Mouse (Mus musculus): ENCODE results near the gene Chid1. TPM values are rescaled to one million over a fixed set of nuclear protein-coding genes. Genes with fewer than 3 reads are reported as not detected.
A peak's percentile ranks its signal among the peaks of the same experiment; 100 is the strongest.

The Chid1 gene
- 12.6 and 14.7 TPM in 2 replicates for polyA plus RNA-seq (2015; fragmentation: Nextera tagmentation; extraction: Ambion mirVana)

GRCm38 (mm10) chr7:141539556-141540311, at the start of gene Chid1:
Gene Chid1, minus strand, starts transcription at chr7:141539857.
- peaks cover 28% of the 10 kb centered on the region for H3K4me1 ChIP-seq (ENCODE audit: insufficient read depth)
- no peaks in the 10 kb centered on the region for H3K27me3 ChIP-seq (ENCODE audit: insufficient read depth, low read length)
- no peaks in the 10 kb centered on the region for H3K36me3 ChIP-seq (replicated peaks; ENCODE audit: insufficient read depth, low read length)
- peak within 1 kb of the TSS; percentile 81 for H3K9ac ChIP-seq (replicated peaks)
- ATAC-seq (peak; percentile 93), DNase-seq (peak; percentile 100)
- H3K4me2 ChIP-seq (ENCODE audit: low read depth, low read length), result peak within 1 kb of the TSS; percentile 93
- under 1% methylated on average over 46 of the region's 46 CpGs for WGBS (ENCODE audit: insufficient replicate concordance)
- H3K9me3 ChIP-seq (ENCODE audit: low read length), result no peaks in the 10 kb centered on the region
- no peak for TF ChIP-seq EP300 (IDR thresholded peaks at IDR 0.05; ENCODE audit: low read depth)
- 0 out of 2 replicates have a peak, but pooled peaks have one; percentile 1 for TF ChIP-seq CTCF (IDR thresholded peaks at IDR 0.05; ENCODE audit: low read depth)
- peak within 1 kb of the TSS; percentile 74 for H3K4me3 ChIP-seq (ENCODE audit: low read depth, low read length)
- H3K27ac ChIP-seq (ENCODE audit: low read depth), result peak within 1 kb of the TSS; percentile 84

- H3K4me1 ChIP-seq (ENCODE audit: insufficient read depth), result peaks cover 22% of the 10 kb centered on the region
- 72% methylated on average over 6 of the region's 6 CpGs for WGBS (ENCODE audit: insufficient replicate concordance)
- no peak overlapping the region for H3K4me3 ChIP-seq (ENCODE audit: low read depth, low read length)
- H3K9me3 ChIP-seq (ENCODE audit: low read length), result no peaks in the 10 kb centered on the region
- H3K36me3 ChIP-seq (replicated peaks; ENCODE audit: insufficient read depth, low read length), result peaks cover 33% of the 10 kb centered on the region
- DNase-seq (no peak), ATAC-seq (no peak)
- TF ChIP-seq CTCF (IDR thresholded peaks at IDR 0.05; ENCODE audit: low read depth), result no peak
- TF ChIP-seq EP300 (IDR thresholded peaks at IDR 0.05; ENCODE audit: low read depth), result no peak
- no peak overlapping the region for H3K27ac ChIP-seq (ENCODE audit: low read depth)
- no peaks in the 10 kb centered on the region for H3K27me3 ChIP-seq (ENCODE audit: insufficient read depth, low read length)
- no peak overlapping the region for H3K4me2 ChIP-seq (ENCODE audit: low read depth, low read length)
- no peak overlapping the region for H3K9ac ChIP-seq (replicated peaks)
Observed at GRCm38 (mm10) chr7:141588890-141589289, 49.2 kb upstream of the Chid1 start.

GRCm38 (mm10) chr7:141585881-141586280, 46.2 kb upstream of the Chid1 start:
- H3K36me3 ChIP-seq (replicated peaks; ENCODE audit: insufficient read depth, low read length), result peaks cover 26% of the 10 kb centered on the region
- peak overlapping the region; percentile 59 for H3K4me2 ChIP-seq (ENCODE audit: low read depth, low read length)
- DNase-seq, result no peak
- H3K27me3 ChIP-seq (ENCODE audit: insufficient read depth, low read length), result no peaks in the 10 kb centered on the region
- peaks cover 31% of the 10 kb centered on the region for H3K4me1 ChIP-seq (ENCODE audit: insufficient read depth)
- peak; percentile 27 for ATAC-seq
- TF ChIP-seq EP300 (IDR thresholded peaks at IDR 0.05; ENCODE audit: low read depth) (no peak), CTCF (IDR thresholded peaks at IDR 0.05; ENCODE audit: low read depth) (no peak)
- peak overlapping the region; percentile 53 for H3K9ac ChIP-seq (replicated peaks)
- H3K9me3 ChIP-seq (ENCODE audit: low read length), result no peaks in the 10 kb centered on the region
- H3K27ac ChIP-seq (ENCODE audit: low read depth), result peak overlapping the region; percentile 91
- 68% methylated on average over 1 of the region's 1 CpGs for whole genome bisulfite sequencing (ENCODE audit: insufficient replicate concordance)
- H3K4me3 ChIP-seq (ENCODE audit: low read depth, low read length), result no peak overlapping the region; the same call in 1 of the 2 replicates

- peak; percentile 64 for DNase-seq
- H3K4me3 ChIP-seq (ENCODE audit: low read depth, low read length), result no peak overlapping the region
- peak overlapping the region; percentile 59 for H3K4me2 ChIP-seq (ENCODE audit: low read depth, low read length)
- H3K4me1 ChIP-seq (ENCODE audit: insufficient read depth), result peaks cover 31% of the 10 kb centered on the region
- peak overlapping the region; percentile 53 for H3K9ac ChIP-seq (replicated peaks)
- peaks cover 20% of the 10 kb centered on the region for H3K36me3 ChIP-seq (replicated peaks; ENCODE audit: insufficient read depth, low read length)
- 46% methylated on average over 4 of the region's 4 CpGs for WGBS (ENCODE audit: insufficient replicate concordance)
- peak overlapping the region; percentile 91 for H3K27ac ChIP-seq (ENCODE audit: low read depth)
- peak; percentile 90 for TF ChIP-seq EP300 (IDR thresholded peaks at IDR 0.05; ENCODE audit: low read depth)
- no peak for TF ChIP-seq CTCF (IDR thresholded peaks at IDR 0.05; ENCODE audit: low read depth)
- H3K27me3 ChIP-seq (ENCODE audit: insufficient read depth, low read length), result no peaks in the 10 kb centered on the region
- no peaks in the 10 kb centered on the region for H3K9me3 ChIP-seq (ENCODE audit: low read length)
- ATAC-seq, result peak; percentile 85
Observed at GRCm38 (mm10) chr7:141585288-141585687, 45.6 kb upstream of the Chid1 start.

GRCm38 (mm10) chr7:141584048-141584841, 44.6 kb upstream of the Chid1 start:
- Histone ChIP-seq H3K9ac (replicated peaks) (no peak overlapping the region), H3K27ac (ENCODE audit: low read depth) (peak overlapping the region; percentile 91), H3K4me3 (ENCODE audit: low read depth, low read length) (no peak overlapping the region), H3K4me1 (ENCODE audit: insufficient read depth) (peaks cover 37% of the 10 kb centered on the region), H3K4me2 (ENCODE audit: low read depth, low read length) (no peak overlapping the region), H3K9me3 (ENCODE audit: low read length) (no peaks in the 10 kb centered on the region), H3K36me3 (replicated peaks; ENCODE audit: insufficient read depth, low read length) (peaks cover 14% of the 10 kb centered on the region), H3K27me3 (ENCODE audit: insufficient read depth, low read length) (no peaks in the 10 kb centered on the region)
- TF ChIP-seq CTCF (IDR thresholded peaks at IDR 0.05; ENCODE audit: low read depth) (peak; percentile 58), EP300 (IDR thresholded peaks at IDR 0.05; ENCODE audit: low read depth) (no peak)
- no peak for ATAC-seq
- DNase-seq, result no peak
- 85% methylated on average over 4 of the region's 5 CpGs for WGBS (ENCODE audit: insufficient replicate concordance)

GRCm38 (mm10) chr7:141581323-141581722, 41.7 kb upstream of the Chid1 start:
- DNase-seq, result peak; percentile 48

More at GRCm38 (mm10) chr7:141581323-141581722, 41.7 kb upstream of the Chid1 start:
- peak; percentile 81 for ATAC-seq
- peak; percentile 9; the same call in 1 of the 2 replicates for TF ChIP-seq EP300 (IDR thresholded peaks at IDR 0.05; ENCODE audit: low read depth)
- TF ChIP-seq CTCF (IDR thresholded peaks at IDR 0.05; ENCODE audit: low read depth), result no peak
- no peaks in the 10 kb centered on the region for H3K27me3 ChIP-seq (ENCODE audit: insufficient read depth, low read length)
- H3K36me3 ChIP-seq (replicated peaks; ENCODE audit: insufficient read depth, low read length), result no peaks in the 10 kb centered on the region; the same call in none of the 2 replicates
- 62% methylated on average over 7 of the region's 7 CpGs for WGBS (ENCODE audit: insufficient replicate concordance)
- H3K27ac ChIP-seq (ENCODE audit: low read depth), result peak overlapping the region; percentile 69
- no peak overlapping the region for H3K4me2 ChIP-seq (ENCODE audit: low read depth, low read length)
- H3K4me1 ChIP-seq (ENCODE audit: insufficient read depth), result peaks cover 62% of the 10 kb centered on the region
- H3K9ac ChIP-seq (replicated peaks), result no peak overlapping the region
- H3K9me3 ChIP-seq (ENCODE audit: low read length), result no peaks in the 10 kb centered on the region
- no peak overlapping the region for H3K4me3 ChIP-seq (ENCODE audit: low read depth, low read length)
